Mouse (Mus musculus) heart, embryonic 14.5 days (tissue): Measurements from ENCODE around the gene Spats2l. TPM values are rescaled to one million over a fixed set of nuclear protein-coding genes. Genes with fewer than 3 reads are reported as not detected.

Experiments used
- ATAC-seq: fragments of 200-750 bp; cut with Nextera tagmentation; 2 replicates; pipeline ENCODE4 v1.8.0; 2017; ENCODE audit warnings: low read depth, moderate TSS enrichment; ENCODE audit not compliant: insufficient number of reproducible peaks, insufficient read depth, low FRiP score
- H3K27ac ChIP-seq, 2 experiments: fragments of 200-500 bp in 1 of 2; fragments of 300-500 bp in 1 of 2; sonication (generic) in 1 of 2; replicated peaks in 1 of 2; 2 replicates each; pipeline ENCODE4 v1.5.1; 2012 to 2014; ENCODE audit warnings: low read depth in 2 of 2, low read length in 2 of 2, control low read depth in 1 of 2, mild to moderate bottlenecking in 1 of 2, mixed read lengths in 1 of 2; ENCODE audit not compliant: control insufficient read depth in 1 of 2, insufficient read depth in 1 of 2
- H3K27me3 ChIP-seq: fragments of 300-500 bp; sonication (generic); 2 replicates; pipeline ENCODE4 v1.6.1; 2014; ENCODE audit warnings: mild to moderate bottlenecking, low read length, control low read depth; ENCODE audit not compliant: control insufficient read depth, insufficient read depth
- H3K36me3 ChIP-seq: fragments of 300-500 bp; sonication (generic); 2 replicates; pipeline ENCODE4 v1.6.1; 2014; ENCODE audit warnings: mild to moderate bottlenecking, control low read depth, low read length, mixed read lengths; ENCODE audit not compliant: control insufficient read depth, insufficient read depth
- H3K4me1 ChIP-seq, 2 experiments: fragments of 200-500 bp in 1 of 2; fragments of 300-500 bp in 1 of 2; sonication (generic) in 1 of 2; 2 replicates each; pipeline ENCODE4 v1.6.1; 2012 to 2014; ENCODE audit warnings: low read length in 2 of 2, control low read depth in 1 of 2, mixed read lengths in 1 of 2; ENCODE audit not compliant: control insufficient read depth in 2 of 2, insufficient read depth in 2 of 2
- H3K4me2 ChIP-seq: fragments of 300-500 bp; sonication (generic); 2 replicates; pipeline ENCODE4 v1.6.1; 2014; ENCODE audit warnings: mild to moderate bottlenecking, low read length
- H3K4me3 ChIP-seq, 2 experiments: fragments of 200-500 bp in 1 of 2; fragments of 300-500 bp in 1 of 2; sonication (generic) in 1 of 2; 2 replicates each; pipeline ENCODE4 v1.5.1; 2012 to 2014; ENCODE audit warnings: low read length in 2 of 2, mild to moderate bottlenecking in 2 of 2, control low read depth in 1 of 2, low read depth in 1 of 2, moderate library complexity in 1 of 2; ENCODE audit not compliant: control insufficient read depth in 1 of 2, insufficient read depth in 1 of 2
- H3K9ac ChIP-seq: fragments of 300-500 bp; sonication (generic); 2 replicates; pipeline ENCODE4 v1.6.1; 2014; ENCODE audit warnings: mild to moderate bottlenecking, low read length
- H3K9me3 ChIP-seq: fragments of 300-500 bp; sonication (generic); 2 replicates; pipeline ENCODE4 v1.6.1; 2016; ENCODE audit warnings: low read length, control low read depth; ENCODE audit not compliant: control insufficient read depth
- WGBS: fragments of 180-500 bp; shearing (Covaris S2); extraction: QIAGEN DNeasy Blood & Tissue Kit; methylation state at CpG from one replicate; pipeline ENCODE4 v1.1.7; 2014; 5-methylcytosine and 5-hydroxymethylcytosine counted together
- polyA plus RNA-seq: library from polyadenylated mRNA; unstranded; fragments of >200 nt; fragmentation: Nextera tagmentation; extraction: Ambion mirVana; gene quantifications from 2 replicates; pipeline ENCODE4 v1.2.1, GENCODE M21; 2014

Spats2l gene
- polyA plus RNA-seq, 1 experiment from 2014 or later, result 70.0 TPM

DNA sequence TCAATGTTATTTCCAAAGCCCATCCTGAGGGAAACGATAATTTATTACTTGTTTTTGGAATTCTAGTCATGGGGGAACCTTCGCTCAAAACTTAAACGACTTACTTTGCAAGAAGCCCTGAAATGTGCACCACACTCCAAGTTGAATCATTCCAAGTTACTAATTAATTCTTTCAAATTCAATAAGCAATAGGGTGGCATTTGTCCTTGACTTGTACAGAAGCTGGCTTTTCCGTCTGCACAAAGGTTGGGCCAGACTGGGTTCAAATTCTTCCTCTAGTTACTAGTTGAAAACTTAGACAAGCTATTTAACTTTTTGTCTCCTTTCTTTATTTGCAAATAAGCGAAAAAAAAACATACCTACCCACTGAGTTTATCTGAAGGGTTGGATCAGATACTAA lies 636 bp upstream of the Spats2l start:
- Histone ChIP-seq H3K36me3 (no peaks in the 10 kb centered on the region), H3K4me2 (peak overlapping the region; percentile 89; the same call in 1 of the 2 replicates), H3K4me1 (no peaks in the 10 kb centered on the region; a peak in 1 of 4 replicates), H3K9me3 (no peaks in the 10 kb centered on the region), H3K9ac (no peak overlapping the region), H3K4me3 (no peak overlapping the region), H3K27ac (no peak overlapping the region), H3K27me3 (no peaks in the 10 kb centered on the region)
- no peak for ATAC-seq
- WGBS, result 93% methylated on average over 5 of the region's 5 CpGs

- no peaks in the 10 kb centered on the region; a peak in 1 of 4 replicates for H3K4me1 ChIP-seq
- peak overlapping the region; percentile 75 to 79 for H3K4me3 ChIP-seq
- under 1% methylated on average over 104 of the region's 113 CpGs for WGBS
- H3K27ac ChIP-seq, result peak overlapping the region; percentile 81 to 94
- H3K36me3 ChIP-seq, result no peaks in the 10 kb centered on the region
- peak overlapping the region; percentile 89 for H3K4me2 ChIP-seq
- ATAC-seq, result peak; percentile 81
- no peaks in the 10 kb centered on the region for H3K9me3 ChIP-seq
- no peaks in the 10 kb centered on the region for H3K27me3 ChIP-seq
- H3K9ac ChIP-seq, result peak overlapping the region; percentile 88
Measured at GRCm38 (mm10) chr1:57774668-57775495, 920 bp downstream of the Spats2l start.

GRCm38 (mm10) chr1:57775496-57775790 lies 1.5 kb downstream of the Spats2l start:
- H3K27ac ChIP-seq, result peak overlapping the region; percentile 81 to 94
- H3K9ac ChIP-seq, result peak overlapping the region; percentile 88
- H3K27me3 ChIP-seq, result no peaks in the 10 kb centered on the region
- H3K4me2 ChIP-seq, result peak overlapping the region; percentile 89
- WGBS, result 1% methylated on average over 14 of the region's 14 CpGs
- H3K4me3 ChIP-seq, result peak overlapping the region; percentile 75 to 79
- no peaks in the 10 kb centered on the region for H3K36me3 ChIP-seq
- no peaks in the 10 kb centered on the region; a peak in 1 of 4 replicates for H3K4me1 ChIP-seq
- no peaks in the 10 kb centered on the region for H3K9me3 ChIP-seq
- ATAC-seq, result no peak

DNA sequence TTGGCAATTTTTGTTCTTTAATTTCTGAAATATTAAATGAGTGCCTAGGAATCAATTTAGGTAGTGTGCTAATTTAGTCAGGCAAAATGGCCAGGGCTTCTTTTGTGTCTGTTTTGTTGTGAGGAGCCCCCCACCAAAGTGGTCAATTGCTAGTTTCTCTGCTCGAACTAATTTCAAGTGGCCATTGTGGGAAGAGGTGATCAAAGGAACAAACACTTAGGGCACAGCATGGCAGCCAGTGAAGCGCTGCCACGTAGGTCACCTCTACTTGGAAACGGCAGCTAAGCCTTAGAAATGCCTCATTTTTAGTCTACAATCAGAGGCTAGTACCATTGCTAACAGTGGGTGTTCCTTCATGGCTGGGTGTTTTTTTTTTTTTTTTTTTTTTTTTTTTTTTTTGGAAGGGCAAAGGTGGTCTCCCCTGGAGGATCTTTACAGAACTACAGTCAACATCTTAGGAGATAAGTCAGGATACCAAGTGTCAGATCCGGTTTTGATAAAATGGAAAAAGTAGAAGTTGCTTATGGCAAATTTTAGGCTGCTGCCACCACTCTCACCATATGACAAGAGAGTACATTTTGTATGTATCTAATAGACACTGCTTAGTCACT lies 2.8 kb downstream of the Spats2l start:
- no peak overlapping the region for H3K27ac ChIP-seq
- no peak for ATAC-seq
- H3K4me1 ChIP-seq, result no peaks in the 10 kb centered on the region; a peak in 1 of 4 replicates
- H3K27me3 ChIP-seq, result no peaks in the 10 kb centered on the region
- WGBS, result 60% methylated on average over 5 of the region's 5 CpGs
- H3K4me2 ChIP-seq, result peak overlapping the region; percentile 18; the same call in 1 of the 2 replicates
- H3K36me3 ChIP-seq, result no peaks in the 10 kb centered on the region
- no peaks in the 10 kb centered on the region for H3K9me3 ChIP-seq
- no peak overlapping the region for H3K9ac ChIP-seq
- H3K4me3 ChIP-seq, result no peak overlapping the region

DNA sequence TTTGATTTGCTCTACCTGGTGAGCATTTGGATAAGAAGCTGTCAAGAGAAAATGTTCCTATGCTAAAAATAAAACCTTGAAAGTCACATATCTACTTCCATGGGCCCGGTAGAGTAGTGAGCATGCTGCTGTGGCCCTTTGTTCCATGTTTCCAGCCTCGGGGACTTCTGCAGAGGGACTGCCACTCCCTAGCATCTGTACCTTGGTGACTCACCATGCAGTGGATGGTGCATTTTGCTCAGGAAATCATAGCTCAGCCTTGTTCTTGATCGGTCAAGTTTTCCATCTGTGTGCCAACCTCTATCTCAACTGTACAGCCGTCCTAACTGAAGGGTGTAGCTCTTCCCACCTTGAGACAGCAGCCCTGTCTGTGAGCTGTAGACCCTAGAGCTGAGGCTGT lies 10.3 kb downstream of the Spats2l start:
- Histone ChIP-seq H3K4me3 (no peak overlapping the region), H3K27ac (no peak overlapping the region), H3K4me2 (no peak overlapping the region), H3K27me3 (no peaks in the 10 kb centered on the region), H3K4me1 (peaks cover 15 to 23% of the 10 kb centered on the region in 2 experiments; a peak in 3 of 4 replicates), H3K9ac (no peak overlapping the region), H3K36me3 (no peaks in the 10 kb centered on the region), H3K9me3 (no peaks in the 10 kb centered on the region)
- no peak for ATAC-seq
- 35% methylated on average over 4 of the region's 4 CpGs for WGBS

DNA sequence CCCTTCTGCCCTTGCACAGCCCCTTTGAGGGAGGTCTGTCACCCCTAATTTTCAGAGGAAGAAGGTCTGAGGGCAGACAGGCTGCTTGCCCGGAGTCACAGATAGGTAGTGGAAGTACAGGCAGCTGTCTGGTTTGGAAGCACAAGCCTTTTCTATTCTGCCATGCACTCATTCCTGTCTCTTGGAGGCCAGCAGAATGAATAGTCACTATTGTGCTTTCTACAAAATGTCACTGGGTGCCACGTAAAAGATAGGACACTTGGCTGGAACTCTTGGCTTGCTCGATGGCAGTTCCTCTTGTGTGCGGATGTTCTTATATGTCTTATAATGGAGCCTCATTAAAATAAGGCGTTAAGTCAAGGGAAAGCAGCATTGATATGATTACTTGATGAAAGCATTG lies 15.9 kb downstream of the Spats2l start:
- Histone ChIP-seq H3K4me2 (no peak overlapping the region), H3K27me3 (no peaks in the 10 kb centered on the region), H3K36me3 (no peaks in the 10 kb centered on the region), H3K4me3 (no peak overlapping the region), H3K9me3 (no peaks in the 10 kb centered on the region), H3K9ac (no peak overlapping the region), H3K4me1 (0 out of 4 replicates have a peak, but pooled peaks cover 0 to 4% of the 10 kb centered on the region in 2 experiments), H3K27ac (no peak overlapping the region)
- no peak for ATAC-seq
- WGBS, result 71% methylated on average over 5 of the region's 5 CpGs

DNA sequence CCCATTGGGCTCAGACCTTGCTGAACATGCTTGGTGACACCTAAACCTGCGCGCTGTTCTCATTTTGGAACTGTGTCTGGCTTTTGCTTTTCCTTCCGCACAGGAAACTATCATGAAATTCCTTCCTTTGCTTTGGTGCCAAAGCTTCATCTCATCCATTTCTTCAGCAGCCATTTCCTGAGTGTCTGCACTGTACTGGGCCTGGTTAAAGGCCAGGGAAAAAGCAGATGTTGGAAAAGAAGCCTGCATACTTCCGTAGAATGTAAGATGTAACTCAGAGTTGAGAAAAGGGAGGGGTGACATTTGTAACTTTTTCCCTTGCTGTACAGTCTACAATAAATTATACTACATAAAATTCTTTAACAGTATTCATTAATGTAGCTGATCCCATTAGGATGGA lies 18.2 kb downstream of the Spats2l start:
- H3K4me1 ChIP-seq, result peaks cover 0 to 9% of the 10 kb centered on the region in 2 experiments; a peak in 1 of 4 replicates
- H3K27ac ChIP-seq, result 0 out of 4 replicates have a peak overlapping the region, but pooled peaks of 1 of the 2 experiments have one; percentile 17

More for the DNA sequence above, 18.2 kb downstream of the Spats2l start:
- no peaks in the 10 kb centered on the region for H3K9me3 ChIP-seq
- 73% methylated on average over 4 of the region's 4 CpGs for whole genome bisulfite sequencing
- H3K9ac ChIP-seq, result no peak overlapping the region
- no peaks in the 10 kb centered on the region for H3K27me3 ChIP-seq
- H3K4me2 ChIP-seq, result no peak overlapping the region
- 0 out of 2 replicates have a peak, but pooled peaks have one; percentile 17 for ATAC-seq
- H3K36me3 ChIP-seq, result no peaks in the 10 kb centered on the region
- H3K4me3 ChIP-seq, result no peak overlapping the region
